ENCODE assay signal across 21 mouse cellular contexts in the genomic region with DNA sequence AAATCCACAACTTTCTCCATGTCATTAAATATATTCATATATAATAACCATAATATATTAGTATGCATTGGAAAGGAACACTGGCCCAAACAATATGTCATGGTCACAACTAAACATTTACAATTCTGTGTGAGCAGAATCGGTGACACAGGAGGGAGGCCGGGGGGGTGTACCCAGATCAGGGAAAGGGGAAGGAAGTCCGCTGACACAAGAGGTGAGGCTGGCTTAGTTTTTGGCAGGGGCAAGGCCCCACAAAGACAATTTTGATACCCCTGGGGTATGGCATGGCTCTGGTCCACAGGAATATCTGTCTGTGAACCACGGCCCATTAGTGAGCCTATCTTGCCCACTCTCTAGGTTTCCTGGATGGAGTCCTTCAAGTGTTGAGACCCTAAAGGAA.
DNase-seq lines count a peak whose midpoint lies in the region; ATAC-seq and TF ChIP-seq lines count a peak whose summit lies in the region.
"Had no signal": no experiment of that assay in that cellular context is flagged by ENCODE, and none has a peak within 500 bp of the region (broad histone marks: within the 10 kb centered on the region; RNA-seq: fewer than 3 reads in every experiment).

No protein-coding gene starts in this region.

- no peaks in the 10 kb centered on the region for H3K9me3 ChIP-seq in intestine, embryonic 14.5 days (ENCODE audit: control insufficient read depth, low read length)
- no peaks in the 10 kb centered on the region for H3K9me3 ChIP-seq in intestine, postnatal 0 days (ENCODE audit: control insufficient read depth)
- H3K9me3 ChIP-seq in liver, embryonic 12.5 days (replicated peaks), result no peaks in the 10 kb centered on the region
- H3K9me3 ChIP-seq: embryonic facial prominence, embryonic 10.5 days; forebrain, embryonic 13.5 days; G1E; heart, embryonic 13.5 days; hindbrain, embryonic 12.5 days had no signal

- no peak overlapping the region for H3K4me2 ChIP-seq in intestine, embryonic 14.5 days (ENCODE audit: low read length)
- H3K4me2 ChIP-seq in intestine, postnatal 0 days (replicated peaks; ENCODE audit: low read depth), result no peak overlapping the region
- no peak overlapping the region for H3K4me2 ChIP-seq in liver, embryonic 12.5 days
- H3K4me2 ChIP-seq: forebrain, embryonic 13.5 days; heart, embryonic 13.5 days; hindbrain, embryonic 12.5 days had no signal

- DNase-seq in intestine, embryonic 14.5 days (ENCODE audit: low spot score), result no peak
- peak; percentile 56 for DNase-seq in thymus, postnatal 14 days
- no peak for DNase-seq in thymus, postnatal 10 days (ENCODE audit: low spot score in 2 of 2)
- no peak for DNase-seq in embryo, embryonic 10.5 days (ENCODE audit: low spot score)
- DNase-seq: adrenal gland, postnatal 10 days; cerebellum, adult 11 months; cerebellum, adult 9-10 months; cerebellum, postnatal 25 days; forebrain, postnatal 0 days; gastrocnemius, postnatal 14 days; heart, adult 11 months; heart, postnatal 36 days had no signal

- H3K4me1 ChIP-seq in intestine, embryonic 14.5 days (replicated peaks; ENCODE audit: control insufficient read depth, insufficient read depth, low read length), result peaks cover 16% of the 10 kb centered on the region
- no peaks in the 10 kb centered on the region for H3K4me1 ChIP-seq in intestine, postnatal 0 days (replicated peaks; ENCODE audit: control insufficient read depth, insufficient read depth, low read length)
- H3K4me1 ChIP-seq in liver, embryonic 12.5 days, result peaks cover 4% of the 10 kb centered on the region; the same call in 1 of the 2 replicates

- H3K9ac ChIP-seq in intestine, embryonic 14.5 days (ENCODE audit: low read length), result no peak overlapping the region
- H3K9ac ChIP-seq in intestine, postnatal 0 days (ENCODE audit: low read depth, low read length), result no peak overlapping the region
- no peak overlapping the region for H3K9ac ChIP-seq in liver, embryonic 12.5 days
- H3K9ac ChIP-seq: forebrain, embryonic 13.5 days; forebrain, postnatal 0 days; heart, embryonic 13.5 days; hindbrain, embryonic 12.5 days had no signal

- no peak overlapping the region for H3K4me3 ChIP-seq in intestine, embryonic 14.5 days (ENCODE audit: low read depth, low read length)
- H3K4me3 ChIP-seq in intestine, postnatal 0 days (ENCODE audit: low read depth, low read length), result no peak overlapping the region
- no peak overlapping the region for H3K4me3 ChIP-seq in liver, embryonic 12.5 days
- H3K4me3 ChIP-seq: embryonic facial prominence, embryonic 10.5 days; forebrain, embryonic 13.5 days; heart, embryonic 13.5 days; hindbrain, embryonic 12.5 days had no signal

- H3K27ac ChIP-seq in intestine, embryonic 14.5 days (ENCODE audit: low read depth), result peak overlapping the region; percentile 70
- H3K27ac ChIP-seq in intestine, postnatal 0 days (ENCODE audit: low read depth, low read length), result no peak overlapping the region
- H3K27ac ChIP-seq in liver, embryonic 12.5 days, result no peak overlapping the region
- H3K27ac ChIP-seq: embryonic facial prominence, embryonic 10.5 days; forebrain, embryonic 13.5 days; heart, embryonic 13.5 days; hindbrain, embryonic 12.5 days had no signal

- H3K36me3 ChIP-seq in intestine, embryonic 14.5 days (ENCODE audit: control insufficient read depth, insufficient read depth, low read length), result no peaks in the 10 kb centered on the region
- H3K36me3 ChIP-seq in intestine, postnatal 0 days (ENCODE audit: control insufficient read depth, insufficient read depth), result 0 out of 2 replicates have a peak, but pooled peaks cover 3% of the 10 kb centered on the region
- H3K36me3 ChIP-seq in liver, embryonic 12.5 days, result no peaks in the 10 kb centered on the region
- H3K36me3 ChIP-seq: hindbrain, embryonic 12.5 days had no signal

- no peak for ATAC-seq in intestine, embryonic 14.5 days (replicated peaks; ENCODE audit: low FRiP score, low TSS enrichment, low read depth)
- ATAC-seq in intestine, postnatal 0 days, result no peak
- peak; percentile 74 for ATAC-seq in megakaryocyte progenitor cell, adult 5-6 weeks (replicated peaks; ENCODE audit: poor library complexity)
- no peak for ATAC-seq in liver, embryonic 12.5 days
- ATAC-seq: CD4-positive, CD25-positive, alpha-beta regulatory T cell, adult 4 months; forebrain, embryonic 13.5 days; forebrain, postnatal 0 days had no signal

- WGBS in intestine, embryonic 14.5 days, result 77% methylated on average over 4 of the region's 4 CpGs
- 86% methylated on average over 4 of the region's 4 CpGs for WGBS in intestine, postnatal 0 days
- 49% methylated on average over 4 of the region's 4 CpGs for WGBS in liver, embryonic 12.5 days (ENCODE audit: insufficient replicate concordance)

- H3K27me3 ChIP-seq in intestine, embryonic 14.5 days (replicated peaks; ENCODE audit: control insufficient read depth, insufficient read depth, low read length), result no peaks in the 10 kb centered on the region
- no peaks in the 10 kb centered on the region for H3K27me3 ChIP-seq in intestine, postnatal 0 days (replicated peaks; ENCODE audit: control insufficient read depth, insufficient read depth, low read length)
- no peaks in the 10 kb centered on the region for H3K27me3 ChIP-seq in liver, embryonic 12.5 days (replicated peaks)
- H3K27me3 ChIP-seq: forebrain, embryonic 13.5 days; heart, embryonic 13.5 days; hindbrain, embryonic 12.5 days had no signal

- TF ChIP-seq CTCF in intestine, postnatal 0 days (IDR thresholded peaks at IDR 0.05; ENCODE audit: low read depth), result no peak
